Mouse (Mus musculus) neural tube, embryonic 13.5 days (tissue): ENCODE data around the gene Mn1. TPM values are rescaled to one million over a fixed set of nuclear protein-coding genes. Genes with fewer than 3 reads are reported as not detected.

Source experiments
- ATAC-seq: fragments of 200-750 bp; cut with Nextera tagmentation; 2 replicates; pipeline ENCODE4 v1.8.0; 2017; ENCODE audit warnings: low read depth, mild to moderate bottlenecking, moderate TSS enrichment, moderate library complexity
- H3K27ac ChIP-seq: fragments of 300-500 bp; sonication (generic); replicated peaks from 2 replicates; pipeline ENCODE4 v1.5.1; 2015; ENCODE audit warnings: moderate library complexity, mild to moderate bottlenecking, inconsistent platforms
- H3K27me3 ChIP-seq: fragments of 300-500 bp; sonication (generic); 2 replicates; pipeline ENCODE4 v1.6.1; 2015; ENCODE audit warnings: mild to moderate bottlenecking, inconsistent platforms
- H3K36me3 ChIP-seq: fragments of 300-500 bp; sonication (generic); 2 replicates; pipeline ENCODE4 v1.6.1; 2015; ENCODE audit warnings: mild to moderate bottlenecking, inconsistent platforms
- H3K4me1 ChIP-seq: fragments of 300-500 bp; sonication (generic); replicated peaks from 2 replicates; pipeline ENCODE4 v1.6.1; 2015; ENCODE audit warnings: inconsistent platforms
- H3K4me2 ChIP-seq: fragments of 300-500 bp; sonication (generic); 2 replicates; pipeline ENCODE4 v1.6.1; 2015; ENCODE audit warnings: inconsistent platforms, mild to moderate bottlenecking, moderate library complexity
- H3K4me3 ChIP-seq: fragments of 300-500 bp; sonication (generic); 2 replicates; pipeline ENCODE4 v1.5.1; 2015; ENCODE audit warnings: mild to moderate bottlenecking, inconsistent platforms
- H3K9ac ChIP-seq: fragments of 300-500 bp; sonication (generic); 2 replicates; pipeline ENCODE4 v1.6.1; 2015; ENCODE audit warnings: moderate library complexity, mild to moderate bottlenecking, inconsistent platforms
- H3K9me3 ChIP-seq: fragments of 300-500 bp; sonication (generic); 2 replicates; pipeline ENCODE4 v1.6.1; 2016; ENCODE audit warnings: inconsistent platforms
- WGBS: fragments of 180-500 bp; shearing (Covaris S2); methylation state at CpG from one replicate; pipeline ENCODE4 v1.1.7; 2015; 5-methylcytosine and 5-hydroxymethylcytosine counted together
- polyA plus RNA-seq: library from polyadenylated mRNA; unstranded; fragments of >200 nt; fragmentation: Nextera tagmentation; extraction: Ambion mirVana; gene quantifications from 2 replicates; pipeline ENCODE4 v1.2.1, GENCODE M21; 2015

Gene Mn1
- polyA plus RNA-seq, 1 experiment from 2014 or later = 22.3 TPM

DNA sequence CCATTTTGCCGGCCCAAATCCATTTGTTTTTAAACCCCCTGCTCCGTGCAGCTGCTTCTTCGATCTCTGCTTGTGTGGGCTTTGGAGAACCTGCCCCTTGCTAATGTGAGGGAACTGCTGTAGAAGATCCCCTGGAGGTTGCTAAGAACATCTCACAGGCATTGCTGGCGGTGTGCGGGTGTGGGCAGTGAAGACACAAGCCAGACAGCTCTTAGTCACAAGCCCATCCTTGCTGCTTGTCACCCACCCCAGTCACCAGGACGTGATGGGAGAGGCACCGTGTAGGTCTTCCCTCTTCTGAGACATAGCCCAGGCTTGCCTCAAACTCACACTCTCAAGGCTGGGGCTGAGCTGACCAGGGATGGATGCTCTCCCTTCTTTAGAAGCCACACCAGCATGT lies 20.0 kb downstream of the Mn1 start:
- ATAC-seq = no peak
- Histone ChIP-seq H3K27ac (no peak overlapping the region), H3K9me3 (no peaks in the 10 kb centered on the region), H3K36me3 (no peaks in the 10 kb centered on the region), H3K4me3 (no peak overlapping the region), H3K9ac (no peak overlapping the region), H3K4me1 (peaks cover 60% of the 10 kb centered on the region), H3K27me3 (no peaks in the 10 kb centered on the region), H3K4me2 (no peak overlapping the region)
- 58% methylated on average over 7 of the region's 7 CpGs for WGBS

DNA sequence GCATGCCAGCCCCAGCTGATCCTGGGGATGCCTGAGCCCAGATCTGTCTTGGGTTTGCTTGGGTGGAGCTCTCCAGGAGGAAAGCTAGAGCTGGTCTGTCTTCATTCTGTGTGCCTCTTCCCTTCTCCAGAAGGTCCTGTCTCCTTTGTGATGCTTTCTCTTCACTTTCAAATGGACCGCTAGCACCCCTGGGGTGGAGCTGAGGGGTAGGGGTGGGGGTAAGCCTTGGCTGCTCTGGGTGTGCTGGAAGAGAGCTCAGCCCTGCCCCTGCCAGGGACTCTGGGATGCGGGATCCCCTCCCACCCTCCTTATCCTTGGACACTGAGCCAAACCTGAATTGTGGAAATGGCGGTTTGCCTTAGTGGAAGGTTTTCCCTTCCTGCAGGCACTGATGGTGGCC lies 21.2 kb downstream of the Mn1 start:
- H3K9me3 ChIP-seq = no peaks in the 10 kb centered on the region
- H3K4me3 ChIP-seq = no peak overlapping the region
- no peak overlapping the region for H3K9ac ChIP-seq
- H3K36me3 ChIP-seq = no peaks in the 10 kb centered on the region
- H3K27me3 ChIP-seq = no peaks in the 10 kb centered on the region
- H3K4me1 ChIP-seq = peaks cover 54% of the 10 kb centered on the region
- H3K4me2 ChIP-seq = no peak overlapping the region
- WGBS = 70% methylated on average over 3 of the region's 3 CpGs
- no peak overlapping the region for H3K27ac ChIP-seq
- no peak for ATAC-seq

DNA sequence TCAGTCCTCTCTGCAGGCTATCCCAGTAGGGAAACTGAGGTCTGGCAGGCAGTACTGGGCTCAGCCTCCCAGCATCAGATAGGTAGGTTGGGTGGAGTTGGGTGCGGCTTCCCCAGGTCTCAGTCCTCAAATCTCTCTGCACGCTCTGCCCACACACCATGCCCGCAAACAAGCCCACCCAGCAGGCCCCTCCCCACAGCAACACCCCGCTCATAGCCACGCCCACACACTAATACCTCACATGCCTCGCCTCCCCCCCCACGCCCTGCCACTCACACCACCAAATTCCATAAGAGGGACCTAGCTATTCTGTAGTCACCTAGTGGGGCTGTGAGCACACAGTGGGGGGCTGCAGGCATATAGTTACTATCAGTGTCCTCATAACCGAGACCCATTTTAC lies 21.7 kb downstream of the Mn1 start:
- H3K4me3 ChIP-seq = no peak overlapping the region
- no peak for ATAC-seq
- no peaks in the 10 kb centered on the region for H3K36me3 ChIP-seq
- no peaks in the 10 kb centered on the region for H3K9me3 ChIP-seq
- WGBS = 88% methylated on average over 8 of the region's 8 CpGs
- H3K27me3 ChIP-seq = no peaks in the 10 kb centered on the region
- H3K9ac ChIP-seq = no peak overlapping the region
- H3K27ac ChIP-seq = no peak overlapping the region
- peaks cover 49% of the 10 kb centered on the region for H3K4me1 ChIP-seq
- no peak overlapping the region for H3K4me2 ChIP-seq

DNA sequence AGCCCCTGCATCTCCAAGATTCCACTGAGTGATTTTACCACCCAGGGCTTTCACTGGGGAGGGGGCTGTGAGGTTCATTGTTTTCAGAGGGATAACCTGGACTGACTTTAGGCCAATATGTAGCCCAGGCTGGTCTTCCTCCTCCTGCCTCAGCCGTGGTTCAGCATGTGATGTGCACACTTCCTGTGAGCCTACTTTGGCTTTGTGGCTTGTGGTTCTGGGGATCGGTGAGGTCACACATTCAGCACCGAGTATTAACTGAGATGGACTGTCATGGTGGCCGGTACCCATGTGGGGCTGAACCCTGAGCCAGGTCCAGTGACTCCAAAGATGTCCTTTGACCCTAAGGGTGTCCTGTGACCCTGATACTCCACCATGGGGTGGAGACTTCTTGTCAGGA lies 23.1 kb downstream of the Mn1 start:
- no peak overlapping the region for H3K9ac ChIP-seq
- H3K9me3 ChIP-seq = no peaks in the 10 kb centered on the region
- H3K27ac ChIP-seq = no peak overlapping the region
- H3K4me2 ChIP-seq = no peak overlapping the region
- H3K4me1 ChIP-seq = peaks cover 35% of the 10 kb centered on the region
- no peak overlapping the region for H3K4me3 ChIP-seq
- no peaks in the 10 kb centered on the region for H3K36me3 ChIP-seq
- no peak for ATAC-seq
- WGBS = 94% methylated on average over 4 of the region's 4 CpGs
- no peaks in the 10 kb centered on the region for H3K27me3 ChIP-seq

DNA sequence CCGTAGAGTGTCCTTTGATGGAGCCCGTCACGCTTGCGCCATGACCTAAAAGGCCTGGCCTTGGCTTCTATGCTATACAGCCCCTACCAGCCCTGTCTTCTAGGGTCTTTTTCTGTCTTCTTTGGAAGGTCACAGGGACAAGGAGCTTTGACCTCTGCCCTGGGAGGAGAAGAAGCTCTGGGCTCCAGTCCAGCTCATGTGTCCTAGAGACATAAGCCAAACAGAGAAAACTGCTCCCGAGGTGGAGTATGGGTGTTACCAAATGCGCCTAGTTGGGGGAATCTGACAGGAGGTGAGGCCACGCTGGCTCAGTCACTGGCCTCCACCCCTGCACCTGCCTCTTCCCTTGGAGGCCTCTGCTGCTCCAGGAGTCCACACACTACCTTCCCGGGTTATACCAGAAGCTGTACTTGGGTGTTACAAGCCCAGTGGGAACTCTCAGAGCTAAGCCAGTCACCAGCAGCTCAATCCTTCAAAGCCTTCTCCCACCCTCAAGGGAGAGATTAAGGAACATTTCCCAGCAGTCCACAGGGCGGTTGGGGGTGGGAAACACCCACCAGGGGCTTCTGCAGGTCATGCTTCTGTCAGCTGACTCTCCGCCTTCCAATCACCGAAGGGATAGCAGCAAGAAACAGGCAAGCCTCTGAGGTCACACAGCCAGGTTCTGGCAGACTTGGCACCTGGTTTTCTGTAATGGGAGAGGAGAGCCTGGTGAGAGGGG lies 25.1 kb downstream of the Mn1 start:
- no peak for ATAC-seq
- Histone ChIP-seq H3K27ac (no peak overlapping the region), H3K36me3 (no peaks in the 10 kb centered on the region), H3K4me1 (peaks cover 26% of the 10 kb centered on the region), H3K4me3 (no peak overlapping the region), H3K9ac (no peak overlapping the region), H3K9me3 (no peaks in the 10 kb centered on the region), H3K27me3 (no peaks in the 10 kb centered on the region), H3K4me2 (no peak overlapping the region)
- 80% methylated on average over 11 of the region's 11 CpGs for WGBS

DNA sequence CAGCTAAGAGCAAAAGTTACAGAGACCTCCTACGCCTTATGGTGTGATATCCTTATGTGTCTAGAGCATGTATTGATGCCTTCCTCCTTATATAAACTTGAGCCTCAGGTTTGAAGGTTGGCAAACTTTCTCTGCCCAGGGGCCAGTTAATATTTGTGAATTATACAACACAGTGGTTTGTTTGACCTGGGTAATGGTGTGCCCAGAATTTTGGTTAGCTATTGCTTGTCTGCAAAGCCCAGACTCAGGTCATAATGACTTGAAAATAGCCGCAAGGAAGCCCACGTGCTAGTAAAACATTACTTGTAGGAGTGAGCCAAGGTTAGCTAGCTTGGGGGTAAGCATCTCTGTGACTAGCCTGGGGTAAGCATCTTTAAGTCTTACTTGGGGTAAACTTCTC lies 26.5 kb downstream of the Mn1 start:
- H3K9ac ChIP-seq = no peak overlapping the region
- 93% methylated on average over 3 of the region's 3 CpGs for WGBS
- no peaks in the 10 kb centered on the region for H3K27me3 ChIP-seq
- no peak overlapping the region for H3K4me3 ChIP-seq
- no peak overlapping the region for H3K27ac ChIP-seq
- ATAC-seq = no peak
- no peaks in the 10 kb centered on the region for H3K36me3 ChIP-seq
- no peak overlapping the region for H3K4me2 ChIP-seq
- H3K4me1 ChIP-seq = peaks cover 20% of the 10 kb centered on the region
- no peaks in the 10 kb centered on the region for H3K9me3 ChIP-seq

DNA sequence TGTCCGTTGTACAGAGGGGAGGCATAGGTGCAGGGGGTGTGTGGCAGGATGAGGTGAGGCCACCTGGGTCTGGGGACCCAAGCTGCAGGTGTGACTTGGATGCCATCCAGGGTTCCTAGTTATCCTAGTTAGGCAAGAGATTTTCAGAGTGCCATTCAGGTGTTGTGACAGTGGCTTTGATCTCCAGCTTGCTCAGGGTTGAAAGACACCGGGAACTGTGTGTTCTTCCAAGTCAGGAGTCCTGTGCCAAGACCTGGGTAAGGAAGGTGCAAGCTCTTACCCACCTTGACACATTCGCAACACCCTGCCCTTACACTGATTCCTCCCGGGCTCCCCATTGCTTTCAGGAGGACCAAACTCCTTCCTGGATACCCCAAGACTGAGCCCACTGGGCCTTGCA lies 27.2 kb downstream of the Mn1 start:
- Histone ChIP-seq H3K4me1 (peaks cover 28% of the 10 kb centered on the region), H3K27ac (no peak overlapping the region)

DNA sequence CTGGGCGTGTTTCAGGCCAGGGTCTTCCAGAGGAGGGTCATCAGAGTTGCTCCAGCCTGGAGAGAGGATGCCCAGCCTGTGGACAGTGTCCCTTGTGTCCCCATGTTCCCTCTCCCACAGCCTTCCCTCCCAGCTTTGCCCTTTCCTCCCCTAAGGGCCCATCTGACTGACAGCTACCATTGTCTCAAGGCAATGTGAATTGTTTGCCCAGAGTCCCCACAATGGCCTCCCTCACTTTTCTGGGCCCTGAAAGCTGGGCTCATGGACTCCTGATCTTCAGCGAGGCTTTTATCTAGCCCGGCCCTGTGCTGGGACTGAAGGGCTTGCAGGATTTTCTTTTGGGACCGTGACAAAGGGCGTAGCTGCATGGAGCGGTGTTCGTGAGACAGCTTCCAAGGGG lies 29.5 kb downstream of the Mn1 start:
- Histone ChIP-seq H3K27me3 (no peaks in the 10 kb centered on the region), H3K9me3 (no peaks in the 10 kb centered on the region), H3K27ac (no peak overlapping the region), H3K9ac (no peak overlapping the region), H3K36me3 (no peaks in the 10 kb centered on the region), H3K4me2 (no peak overlapping the region), H3K4me3 (no peak overlapping the region), H3K4me1 (peaks cover 34% of the 10 kb centered on the region)
- WGBS = 22% methylated on average over 7 of the region's 7 CpGs
- no peak for ATAC-seq

More for the DNA sequence above, 27.2 kb downstream of the Mn1 start:
- no peak overlapping the region for H3K9ac ChIP-seq
- no peak overlapping the region for H3K4me3 ChIP-seq
- no peaks in the 10 kb centered on the region for H3K9me3 ChIP-seq
- no peaks in the 10 kb centered on the region for H3K36me3 ChIP-seq
- no peak for ATAC-seq
- no peaks in the 10 kb centered on the region for H3K27me3 ChIP-seq
- no peak overlapping the region for H3K4me2 ChIP-seq
- 88% methylated on average over 4 of the region's 4 CpGs for WGBS

DNA sequence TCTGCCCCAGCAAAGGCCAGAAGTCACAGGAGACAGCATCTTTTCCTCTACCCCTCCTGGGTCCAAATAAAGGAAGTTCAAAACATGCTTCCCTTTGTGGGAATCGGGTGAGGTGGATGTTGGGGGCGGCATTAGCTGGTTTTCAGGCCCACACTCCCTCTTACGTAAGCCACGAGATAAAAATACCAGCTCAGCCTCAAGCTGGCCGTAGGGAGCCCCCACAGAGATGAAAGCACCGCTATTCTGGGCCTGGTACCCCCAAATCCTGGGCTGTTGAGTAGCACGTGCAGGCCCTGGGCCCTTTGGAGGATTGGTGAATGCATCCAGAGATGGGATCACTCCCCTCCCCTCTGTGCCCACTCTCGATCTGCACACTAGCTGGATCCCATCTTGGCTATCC lies 32.5 kb downstream of the Mn1 start:
- no peak for ATAC-seq
- no peak overlapping the region for H3K4me2 ChIP-seq

DNA sequence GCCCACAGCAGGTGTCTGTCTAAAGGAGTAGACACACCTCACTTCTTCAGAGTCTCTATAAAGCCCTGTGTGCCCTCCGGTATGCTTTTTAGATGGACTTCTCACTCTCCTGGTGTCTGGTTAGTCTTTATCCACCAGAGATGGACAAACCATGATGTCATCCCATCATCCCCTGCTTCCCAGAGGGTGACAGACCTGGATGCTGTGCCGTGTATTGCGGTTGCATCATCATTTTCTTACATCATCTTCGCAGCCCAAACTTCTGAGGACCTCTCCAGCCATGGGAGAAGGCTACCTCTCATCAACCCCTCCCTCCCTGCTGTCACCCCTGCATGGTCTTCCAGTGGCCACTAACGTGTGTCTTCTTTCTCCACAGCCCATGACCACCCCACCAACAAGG lies 37.1 kb downstream of the Mn1 start:
- peaks cover 41% of the 10 kb centered on the region for H3K36me3 ChIP-seq
- no peak overlapping the region for H3K9ac ChIP-seq
- no peak overlapping the region for H3K4me3 ChIP-seq
- ATAC-seq = no peak
- H3K27ac ChIP-seq = no peak overlapping the region
- WGBS = 88% methylated on average over 5 of the region's 5 CpGs
- H3K4me2 ChIP-seq = no peak overlapping the region
- no peaks in the 10 kb centered on the region for H3K27me3 ChIP-seq
- H3K9me3 ChIP-seq = no peaks in the 10 kb centered on the region
- 0 out of 2 replicates have a peak, but pooled peaks cover 8% of the 10 kb centered on the region for H3K4me1 ChIP-seq

More for the DNA sequence above, 32.5 kb downstream of the Mn1 start:
- no peak overlapping the region for H3K27ac ChIP-seq
- no peak overlapping the region for H3K4me3 ChIP-seq
- H3K27me3 ChIP-seq = no peaks in the 10 kb centered on the region
- peaks cover 25% of the 10 kb centered on the region for H3K4me1 ChIP-seq
- no peaks in the 10 kb centered on the region for H3K9me3 ChIP-seq
- 66% methylated on average over 8 of the region's 8 CpGs for WGBS
- no peak overlapping the region for H3K9ac ChIP-seq
- peaks cover 10% of the 10 kb centered on the region; the same call in 1 of the 2 replicates for H3K36me3 ChIP-seq

DNA sequence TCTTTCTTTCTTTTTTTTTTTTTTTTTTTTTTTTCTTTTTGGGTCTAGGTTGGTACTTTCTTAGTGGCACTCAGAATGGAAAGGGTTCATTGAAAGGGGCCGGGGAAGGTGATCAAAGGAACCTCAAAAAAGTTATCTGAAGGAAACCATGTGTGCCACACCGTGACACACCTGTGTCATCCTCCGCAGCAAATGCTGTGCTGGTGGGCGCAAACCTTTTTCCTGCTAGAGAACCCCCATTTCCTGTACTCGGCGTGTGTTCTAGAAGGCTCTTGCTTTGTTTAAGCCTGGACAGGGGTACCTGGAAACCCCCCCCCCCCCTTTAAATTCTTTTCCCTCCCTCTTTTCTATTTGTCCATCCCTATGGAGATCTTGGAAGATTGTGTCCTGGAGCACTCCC lies 37.7 kb downstream of the Mn1 start:
- Histone ChIP-seq H3K36me3 (peaks cover 41% of the 10 kb centered on the region), H3K4me2 (no peak overlapping the region), H3K9me3 (no peaks in the 10 kb centered on the region), H3K27ac (no peak overlapping the region), H3K27me3 (no peaks in the 10 kb centered on the region), H3K4me3 (no peak overlapping the region), H3K4me1 (0 out of 2 replicates have a peak, but pooled peaks cover 3% of the 10 kb centered on the region), H3K9ac (no peak overlapping the region)
- no peak for ATAC-seq
- 95% methylated on average over 6 of the region's 6 CpGs for WGBS

DNA sequence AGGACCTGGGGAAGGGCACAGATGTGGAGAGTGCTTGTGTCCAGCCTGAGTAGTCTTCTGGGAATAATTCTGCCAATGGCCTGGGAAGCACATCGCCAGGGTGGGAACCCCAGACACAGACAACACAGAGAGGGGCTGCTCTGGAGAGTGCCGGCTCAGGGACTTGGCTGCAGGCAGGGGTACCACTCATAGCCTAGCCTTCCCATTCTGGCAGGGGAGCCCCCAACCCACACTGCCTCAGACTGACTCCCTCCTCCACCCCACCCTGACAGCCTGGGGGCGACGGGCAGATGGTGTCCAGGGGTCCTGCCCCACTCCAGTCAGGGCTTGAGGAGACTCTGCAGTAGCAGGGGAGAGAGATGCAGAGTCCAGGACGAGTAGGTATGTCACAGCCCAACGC lies 41.5 kb downstream of the Mn1 start:
- no peak overlapping the region for H3K9ac ChIP-seq
- H3K27ac ChIP-seq = no peak overlapping the region
- H3K36me3 ChIP-seq = peaks cover 39% of the 10 kb centered on the region
- no peaks in the 10 kb centered on the region for H3K9me3 ChIP-seq
- no peak overlapping the region for H3K4me3 ChIP-seq
- H3K4me1 ChIP-seq = no peaks in the 10 kb centered on the region
- WGBS = 89% methylated on average over 6 of the region's 6 CpGs
- no peak for ATAC-seq
- no peaks in the 10 kb centered on the region for H3K27me3 ChIP-seq
- H3K4me2 ChIP-seq = no peak overlapping the region

DNA sequence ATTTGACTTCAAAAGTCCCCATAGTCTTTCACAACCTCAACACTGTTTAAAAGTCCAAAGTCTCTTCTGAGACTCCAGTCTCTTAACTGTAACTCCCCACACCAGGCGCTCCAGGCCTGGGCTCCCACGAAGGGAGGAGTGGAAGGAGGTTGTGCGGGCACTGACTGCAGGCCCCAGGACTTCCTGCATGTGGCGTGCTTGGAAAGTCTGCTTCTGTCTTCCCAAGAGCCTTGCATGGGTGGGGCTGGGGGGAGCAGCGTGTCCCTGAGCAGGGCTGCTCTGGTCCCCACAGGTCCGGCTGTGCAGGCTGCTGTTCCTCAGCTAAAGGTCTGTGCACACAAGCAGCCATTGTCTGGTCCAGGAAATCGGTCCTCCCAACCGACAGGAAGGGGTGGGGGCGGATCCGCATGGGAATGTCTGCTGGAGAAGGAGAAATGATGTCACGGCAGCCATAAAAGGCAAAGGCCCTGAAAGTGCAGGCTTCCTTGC lies 48.7 kb downstream of the Mn1 start:
- Histone ChIP-seq H3K9ac (no peak overlapping the region), H3K27me3 (no peaks in the 10 kb centered on the region), H3K9me3 (no peaks in the 10 kb centered on the region), H3K4me3 (no peak overlapping the region), H3K27ac (peak overlapping the region; percentile 42; the same call in 1 of the 2 replicates), H3K4me2 (no peak overlapping the region), H3K36me3 (no peaks in the 10 kb centered on the region), H3K4me1 (peaks cover 4% of the 10 kb centered on the region; the same call in 1 of the 2 replicates)
- peak; percentile 72; the same call in 1 of the 2 replicates for ATAC-seq
- WGBS = 44% methylated on average over 11 of the region's 11 CpGs
